Mouse (Mus musculus): ENCODE results near the gene Hrk.

GRCm38 (mm10) chr5:118121928-118122327 is 42.5 kb upstream of the Hrk start:
- TF ChIP-seq CTCF (IDR thresholded peaks at IDR 0.05; ENCODE audit: control insufficient read depth, insufficient read depth, insufficient replicate concordance, low read depth, low read length), result no peak
- TF ChIP-seq POLR2A (IDR thresholded peaks at IDR 0.05; ENCODE audit: control insufficient read depth, low read depth, low read length), result no peak

Data from testis, adult 2 months (tissue).